Mouse (Mus musculus) midbrain, postnatal 0 days (tissue): Measurements from ENCODE around the gene Cdc42bpg. TPM values are rescaled to one million over a fixed set of nuclear protein-coding genes. Genes with fewer than 3 reads are reported as not detected.

Experiments
- ATAC-seq: fragments of 200-750 bp; cut with Nextera tagmentation; 2 replicates; pipeline ENCODE4 v1.8.0; 2017; ENCODE audit warnings: moderate number of reproducible peaks, mild to moderate bottlenecking, moderate TSS enrichment, moderate library complexity; ENCODE audit not compliant: low FRiP score
- DNase-seq: peaks from one replicate; pipeline ENCODE4 v3.0.0-alpha.2; 2015; ENCODE audit warnings: low spot score
- H3K27ac ChIP-seq: fragments of 300-500 bp; sonication (generic); 2 replicates; pipeline ENCODE4 v1.5.1; 2014; ENCODE audit warnings: low read depth, mild to moderate bottlenecking, low read length, mixed read lengths
- H3K27me3 ChIP-seq: fragments of 300-500 bp; sonication (generic); 2 replicates; pipeline ENCODE4 v1.6.1; 2014; ENCODE audit warnings: low read length, control low read depth, mixed read lengths; ENCODE audit not compliant: insufficient read depth
- H3K36me3 ChIP-seq: fragments of 300-500 bp; sonication (generic); 2 replicates; pipeline ENCODE4 v1.6.1; 2014; ENCODE audit warnings: low read length, control low read depth, mixed read lengths; ENCODE audit not compliant: insufficient read depth
- H3K4me1 ChIP-seq: fragments of 300-500 bp; sonication (generic); 2 replicates; pipeline ENCODE4 v1.6.1; 2014; ENCODE audit warnings: mild to moderate bottlenecking, control low read depth, antibody characterized with exemption, low read length, mixed read lengths; ENCODE audit not compliant: insufficient read depth
- H3K4me2 ChIP-seq: fragments of 300-500 bp; sonication (generic); 2 replicates; pipeline ENCODE4 v1.6.1; 2014; ENCODE audit warnings: low read depth, mild to moderate bottlenecking, low read length, mixed read lengths; ENCODE audit not compliant: poor library complexity, severe bottlenecking
- H3K4me3 ChIP-seq: fragments of 300-500 bp; sonication (generic); 2 replicates; pipeline ENCODE4 v1.5.1; 2014; ENCODE audit warnings: low read depth, mild to moderate bottlenecking, low read length, moderate library complexity
- H3K9ac ChIP-seq: fragments of 300-500 bp; sonication (generic); replicated peaks from 2 replicates; pipeline ENCODE4 v1.6.1; 2014; ENCODE audit warnings: mild to moderate bottlenecking, low read length, moderate library complexity, mixed read lengths; ENCODE audit not compliant: poor library complexity, severe bottlenecking
- H3K9me3 ChIP-seq: fragments of 300-500 bp; sonication (generic); 2 replicates; pipeline ENCODE4 v1.6.1; 2016; ENCODE audit warnings: low read length, control low read depth
- CTCF ChIP-seq: IDR thresholded peaks from 2 replicates; pipeline ENCODE4 v1.5.1; 2016; ENCODE audit warnings: antibody characterized with exemption, mild to moderate bottlenecking
- WGBS: fragments of 180-500 bp; shearing (Covaris S2); extraction: QIAGEN DNeasy Blood & Tissue Kit; methylation state at CpG from one replicate; pipeline ENCODE4 v1.1.7; 2014; 5-methylcytosine and 5-hydroxymethylcytosine counted together
- polyA plus RNA-seq: library from polyadenylated mRNA; unstranded; fragments of >200 nt; fragmentation: Nextera tagmentation; extraction: Ambion mirVana; gene quantifications from 2 replicates; pipeline ENCODE4 v1.2.1, GENCODE M21; 2015
- total RNA-seq: library from RNA; depleted of rRNA; stranded (reverse); fragments of >200 nt; gene quantifications from 2 replicates; pipeline ENCODE4 v1.2.3, GENCODE M21; 2014

Cdc42bpg gene
- total and polyA plus RNA-seq, 2 experiments from 2014 or later = 0.67 to 4.8 TPM

GRCm38 (mm10) chr19:6303831-6304230, 2.4 kb upstream of the Cdc42bpg start:
- Histone ChIP-seq H3K36me3 (peaks cover 12% of the 10 kb centered on the region), H3K9ac (no peak overlapping the region), H3K4me2 (no peak overlapping the region), H3K4me1 (no peaks in the 10 kb centered on the region), H3K9me3 (no peaks in the 10 kb centered on the region), H3K27ac (no peak overlapping the region), H3K27me3 (no peaks in the 10 kb centered on the region), H3K4me3 (no peak overlapping the region)
- ATAC-seq = no peak
- no peak for DNase-seq
- no peak for TF ChIP-seq CTCF
- WGBS = 81% methylated on average over 6 of the region's 6 CpGs

- Histone ChIP-seq H3K9ac (no peak overlapping the region), H3K4me2 (no peak overlapping the region), H3K36me3 (peaks cover 5% of the 10 kb centered on the region; the same call in 1 of the 2 replicates), H3K4me3 (no peak overlapping the region), H3K27ac (no peak overlapping the region), H3K27me3 (no peaks in the 10 kb centered on the region), H3K4me1 (no peaks in the 10 kb centered on the region), H3K9me3 (no peaks in the 10 kb centered on the region)
- peak; percentile 83 for TF ChIP-seq CTCF
- ATAC-seq = 0 out of 2 replicates have a peak, but pooled peaks have one; percentile 43
- 27% methylated on average over 5 of the region's 5 CpGs for WGBS
- DNase-seq = peak; percentile 82
Observed at GRCm38 (mm10) chr19:6304787-6305516, 1.3 kb upstream of the Cdc42bpg start.

GRCm38 (mm10) chr19:6305517-6306115, 640 bp upstream of the Cdc42bpg start:
- H3K4me3 ChIP-seq = peak overlapping the region; percentile 45
- DNase-seq (no peak), ATAC-seq (no peak)
- no peak overlapping the region for H3K27ac ChIP-seq
- H3K36me3 ChIP-seq = no peaks in the 10 kb centered on the region
- H3K4me2 ChIP-seq = peak overlapping the region; percentile 59
- H3K9ac ChIP-seq = peak overlapping the region; percentile 62; the same call in 1 of the 2 replicates
- H3K4me1 ChIP-seq = no peaks in the 10 kb centered on the region
- no peak for TF ChIP-seq CTCF
- 64% methylated on average over 8 of the region's 8 CpGs for WGBS
- no peaks in the 10 kb centered on the region for H3K9me3 ChIP-seq
- no peaks in the 10 kb centered on the region for H3K27me3 ChIP-seq

GRCm38 (mm10) chr19:6306586-6306985, 330 bp downstream of the Cdc42bpg start:
- 0 out of 2 replicates have a peak, but pooled peaks have one; percentile 27 for ATAC-seq
- H3K4me3 ChIP-seq = peak overlapping the region; percentile 45
- H3K36me3 ChIP-seq = no peaks in the 10 kb centered on the region
- TF ChIP-seq CTCF = peak; percentile 67
- peak overlapping the region; percentile 62 for H3K9ac ChIP-seq
- under 1% methylated on average over 34 of the region's 34 CpGs for WGBS
- peak overlapping the region; percentile 59 for H3K4me2 ChIP-seq
- no peaks in the 10 kb centered on the region for H3K9me3 ChIP-seq
- H3K27ac ChIP-seq = no peak overlapping the region
- no peaks in the 10 kb centered on the region for H3K27me3 ChIP-seq
- H3K4me1 ChIP-seq = no peaks in the 10 kb centered on the region
- DNase-seq = peak; percentile 60

GRCm38 (mm10) chr19:6307733-6308531, 1.7 kb downstream of the Cdc42bpg start:
- DNase-seq (no peak), ATAC-seq (no peak)
- no peak overlapping the region for H3K9ac ChIP-seq
- WGBS = 92% methylated on average over 9 of the region's 9 CpGs
- no peak overlapping the region for H3K4me2 ChIP-seq
- no peaks in the 10 kb centered on the region for H3K27me3 ChIP-seq
- H3K36me3 ChIP-seq = peaks cover 5% of the 10 kb centered on the region; the same call in 1 of the 2 replicates
- no peak overlapping the region for H3K27ac ChIP-seq
- no peaks in the 10 kb centered on the region for H3K9me3 ChIP-seq
- no peak overlapping the region for H3K4me3 ChIP-seq
- no peaks in the 10 kb centered on the region for H3K4me1 ChIP-seq
- TF ChIP-seq CTCF = no peak
